Mouse (Mus musculus): ENCODE results near the gene Zfr2. TPM values are rescaled to one million over a fixed set of nuclear protein-coding genes. Genes with fewer than 3 reads are reported as not detected.
A peak's percentile ranks its signal among the peaks of the same experiment; 100 is the strongest.

Gene Zfr2
- polyA plus RNA-seq (2012; rRNA removed) = 11.6 and 12.5 TPM in 2 replicates

GRCm38 (mm10) chr10:81232580-81233225, at the start of gene Zfr2:
TSS of gene Zfr2 (plus strand) at chr10:81233155.
- Histone ChIP-seq H3K36me3 (ENCODE audit: control insufficient read depth, insufficient read depth, low read length) (no peaks in the 10 kb centered on the region), H3K27me3 (ENCODE audit: control insufficient read depth, insufficient read depth, low read length) (no peaks in the 10 kb centered on the region), H3K4me1 (ENCODE audit: control insufficient read depth, insufficient read depth, low read length) (peaks cover 8% of the 10 kb centered on the region), H3K27ac (ENCODE audit: control insufficient read depth, insufficient read depth, low read depth, low read length) (no peak within 1 kb of the TSS), H3K4me3 (ENCODE audit: control insufficient read depth, low read depth, low read length) (peak within 1 kb of the TSS; percentile 85)
- TF ChIP-seq CTCF (IDR thresholded peaks at IDR 0.05; ENCODE audit: control insufficient read depth, insufficient read depth, insufficient replicate concordance, low read depth, low read length) (no peak), POLR2A (IDR thresholded peaks at IDR 0.05; ENCODE audit: control insufficient read depth, low read depth, low read length) (peak; percentile 67)

- peaks cover 10% of the 10 kb centered on the region for H3K4me1 ChIP-seq (ENCODE audit: control insufficient read depth, insufficient read depth, low read length)
- no peaks in the 10 kb centered on the region for H3K27me3 ChIP-seq (ENCODE audit: control insufficient read depth, insufficient read depth, low read length)
- no peaks in the 10 kb centered on the region; the same call in none of the 2 replicates for H3K36me3 ChIP-seq (ENCODE audit: control insufficient read depth, insufficient read depth, low read length)
- H3K27ac ChIP-seq (ENCODE audit: control insufficient read depth, insufficient read depth, low read depth, low read length) = peak within 1 kb of the TSS; percentile 75
- TF ChIP-seq CTCF (IDR thresholded peaks at IDR 0.05; ENCODE audit: control insufficient read depth, insufficient read depth, insufficient replicate concordance, low read depth, low read length) (no peak), POLR2A (IDR thresholded peaks at IDR 0.05; ENCODE audit: control insufficient read depth, low read depth, low read length) (no peak)
- peak within 1 kb of the TSS; percentile 84 for H3K4me3 ChIP-seq (ENCODE audit: control insufficient read depth, low read depth, low read length)
These were observed 49.1 kb upstream of the Zfr2 start, which contains the start of gene 4930442H23Rik for GRCm38 (mm10) chr10:81183805-81184204. TSS of gene 4930442H23Rik (minus strand) at chr10:81183849.

DNA sequence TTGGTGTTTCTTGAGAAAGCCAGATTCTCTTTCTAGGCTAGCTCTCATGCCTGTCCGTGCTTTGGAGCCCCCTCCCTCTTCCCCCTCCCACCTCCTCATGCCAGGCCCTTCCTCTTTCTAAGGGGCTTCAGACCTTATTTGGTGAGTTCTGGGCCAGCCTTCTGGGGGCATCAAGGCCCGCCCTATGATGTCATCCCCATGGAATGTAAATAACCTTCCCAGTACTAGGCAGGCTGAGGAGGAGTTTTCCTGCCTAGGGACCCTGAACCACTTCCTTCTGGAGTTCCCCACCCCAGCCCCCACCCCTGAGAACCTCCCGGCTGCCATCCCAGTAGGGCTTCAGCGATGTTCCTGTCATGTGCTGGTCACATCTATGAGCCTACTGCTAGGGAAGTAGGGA, 48.2 kb upstream of the Zfr2 start:
- H3K27ac ChIP-seq (ENCODE audit: control insufficient read depth, insufficient read depth, low read depth, low read length) = no peak overlapping the region
- no peaks in the 10 kb centered on the region for H3K27me3 ChIP-seq (ENCODE audit: control insufficient read depth, insufficient read depth, low read length)
- peaks cover 13% of the 10 kb centered on the region for H3K4me1 ChIP-seq (ENCODE audit: control insufficient read depth, insufficient read depth, low read length)
- no peak overlapping the region for H3K4me3 ChIP-seq (ENCODE audit: control insufficient read depth, low read depth, low read length)
- TF ChIP-seq POLR2A (IDR thresholded peaks at IDR 0.05; ENCODE audit: control insufficient read depth, low read depth, low read length) (no peak), CTCF (IDR thresholded peaks at IDR 0.05; ENCODE audit: control insufficient read depth, insufficient read depth, insufficient replicate concordance, low read depth, low read length) (no peak)
- no peaks in the 10 kb centered on the region; the same call in 1 of the 2 replicates for H3K36me3 ChIP-seq (ENCODE audit: control insufficient read depth, insufficient read depth, low read length)

GRCm38 (mm10) chr10:81187161-81187560, 45.8 kb upstream of the Zfr2 start:
- no peaks in the 10 kb centered on the region for H3K36me3 ChIP-seq (ENCODE audit: control insufficient read depth, insufficient read depth, low read length)
- peaks cover 33% of the 10 kb centered on the region for H3K4me1 ChIP-seq (ENCODE audit: control insufficient read depth, insufficient read depth, low read length)
- H3K4me3 ChIP-seq (ENCODE audit: control insufficient read depth, low read depth, low read length) = no peak overlapping the region
- H3K27me3 ChIP-seq (ENCODE audit: control insufficient read depth, insufficient read depth, low read length) = no peaks in the 10 kb centered on the region
- TF ChIP-seq CTCF (IDR thresholded peaks at IDR 0.05; ENCODE audit: control insufficient read depth, insufficient read depth, insufficient replicate concordance, low read depth, low read length) (no peak), POLR2A (IDR thresholded peaks at IDR 0.05; ENCODE audit: control insufficient read depth, low read depth, low read length) (no peak)
- H3K27ac ChIP-seq (ENCODE audit: control insufficient read depth, insufficient read depth, low read depth, low read length) = no peak overlapping the region

- H3K36me3 ChIP-seq (ENCODE audit: control insufficient read depth, insufficient read depth, low read length) = no peaks in the 10 kb centered on the region
- no peaks in the 10 kb centered on the region for H3K27me3 ChIP-seq (ENCODE audit: control insufficient read depth, insufficient read depth, low read length)
- no peak overlapping the region; the same call in none of the 2 replicates for H3K4me3 ChIP-seq (ENCODE audit: control insufficient read depth, low read depth, low read length)
- H3K27ac ChIP-seq (ENCODE audit: control insufficient read depth, insufficient read depth, low read depth, low read length) = no peak overlapping the region
- no peak for TF ChIP-seq POLR2A (IDR thresholded peaks at IDR 0.05; ENCODE audit: control insufficient read depth, low read depth, low read length)
- TF ChIP-seq CTCF (IDR thresholded peaks at IDR 0.05; ENCODE audit: control insufficient read depth, insufficient read depth, insufficient replicate concordance, low read depth, low read length) = no peak
- peaks cover 38% of the 10 kb centered on the region for H3K4me1 ChIP-seq (ENCODE audit: control insufficient read depth, insufficient read depth, low read length)
These were observed 43.1 kb upstream of the Zfr2 start for GRCm38 (mm10) chr10:81189821-81190220.

DNA sequence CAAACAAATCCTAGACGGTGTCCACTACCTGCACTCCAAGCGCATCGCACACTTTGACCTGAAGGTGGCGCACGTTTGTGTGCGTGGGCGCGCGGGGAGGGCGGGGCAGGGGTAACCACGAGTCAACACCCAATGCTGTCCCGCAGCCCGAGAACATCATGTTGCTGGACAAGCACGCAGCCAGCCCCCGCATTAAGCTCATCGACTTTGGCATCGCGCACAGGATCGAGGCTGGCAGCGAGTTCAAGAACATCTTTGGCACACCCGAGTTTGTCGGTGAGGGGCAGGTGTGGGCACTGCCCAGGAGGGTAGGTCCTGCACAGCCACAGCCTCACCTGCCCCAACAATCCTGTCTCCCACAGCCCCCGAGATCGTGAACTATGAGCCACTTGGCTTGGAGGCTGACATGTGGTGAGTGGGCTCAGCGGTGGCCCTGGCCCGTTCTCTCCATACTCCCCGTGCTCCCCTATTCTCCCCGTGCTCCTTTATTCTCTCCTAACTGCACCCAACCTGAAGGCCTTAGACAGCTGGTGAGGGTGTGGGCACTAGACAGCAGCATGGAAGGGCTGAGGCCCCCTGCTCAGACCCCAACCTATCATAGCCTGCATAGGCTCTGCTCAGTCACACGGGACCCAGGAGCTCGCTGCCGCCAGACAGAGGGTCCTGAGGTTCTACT, 42.6 kb upstream of the Zfr2 start:
- H3K4me1 ChIP-seq (ENCODE audit: control insufficient read depth, insufficient read depth, low read length) = peaks cover 42% of the 10 kb centered on the region
- H3K4me3 ChIP-seq (ENCODE audit: control insufficient read depth, low read depth, low read length) = no peak overlapping the region; the same call in none of the 2 replicates
- TF ChIP-seq CTCF (IDR thresholded peaks at IDR 0.05; ENCODE audit: control insufficient read depth, insufficient read depth, insufficient replicate concordance, low read depth, low read length) = peak; percentile 74; the same call in 1 of the 2 replicates
- TF ChIP-seq POLR2A (IDR thresholded peaks at IDR 0.05; ENCODE audit: control insufficient read depth, low read depth, low read length) = no peak
- H3K27me3 ChIP-seq (ENCODE audit: control insufficient read depth, insufficient read depth, low read length) = no peaks in the 10 kb centered on the region
- no peaks in the 10 kb centered on the region for H3K36me3 ChIP-seq (ENCODE audit: control insufficient read depth, insufficient read depth, low read length)
- H3K27ac ChIP-seq (ENCODE audit: control insufficient read depth, insufficient read depth, low read depth, low read length) = no peak overlapping the region

DNA sequence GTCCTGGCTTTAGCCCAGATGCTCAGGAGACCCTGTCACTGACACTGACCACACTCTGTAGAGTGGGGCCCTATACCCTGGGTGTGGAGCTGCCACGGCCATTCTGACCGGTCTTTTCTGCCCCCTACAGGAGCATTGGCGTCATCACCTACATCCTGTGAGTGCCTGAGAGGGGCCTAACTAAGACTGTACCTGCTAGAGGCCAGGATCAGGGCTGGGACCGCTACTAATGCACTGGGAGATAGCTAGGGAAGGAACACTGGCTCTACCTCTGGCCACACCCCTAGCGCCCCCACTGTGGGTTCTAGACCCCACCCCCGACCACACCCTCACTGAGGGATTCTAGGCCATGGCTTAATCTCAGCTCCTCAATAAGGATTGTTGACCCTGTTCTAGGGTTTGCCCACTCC, 42.0 kb upstream of the Zfr2 start:
- Histone ChIP-seq H3K27ac (ENCODE audit: control insufficient read depth, insufficient read depth, low read depth, low read length) (no peak overlapping the region), H3K36me3 (ENCODE audit: control insufficient read depth, insufficient read depth, low read length) (no peaks in the 10 kb centered on the region), H3K4me1 (ENCODE audit: control insufficient read depth, insufficient read depth, low read length) (peaks cover 43% of the 10 kb centered on the region), H3K4me3 (ENCODE audit: control insufficient read depth, low read depth, low read length) (no peak overlapping the region; the same call in none of the 2 replicates), H3K27me3 (ENCODE audit: control insufficient read depth, insufficient read depth, low read length) (no peaks in the 10 kb centered on the region)
- no peak for TF ChIP-seq POLR2A (IDR thresholded peaks at IDR 0.05; ENCODE audit: control insufficient read depth, low read depth, low read length)
- TF ChIP-seq CTCF (IDR thresholded peaks at IDR 0.05; ENCODE audit: control insufficient read depth, insufficient read depth, insufficient replicate concordance, low read depth, low read length) = no peak; the same call in 1 of the 2 replicates

Data from testis, adult 2 months (tissue).